Mouse (Mus musculus): ENCODE measurements around the gene Camta1.

DNA sequence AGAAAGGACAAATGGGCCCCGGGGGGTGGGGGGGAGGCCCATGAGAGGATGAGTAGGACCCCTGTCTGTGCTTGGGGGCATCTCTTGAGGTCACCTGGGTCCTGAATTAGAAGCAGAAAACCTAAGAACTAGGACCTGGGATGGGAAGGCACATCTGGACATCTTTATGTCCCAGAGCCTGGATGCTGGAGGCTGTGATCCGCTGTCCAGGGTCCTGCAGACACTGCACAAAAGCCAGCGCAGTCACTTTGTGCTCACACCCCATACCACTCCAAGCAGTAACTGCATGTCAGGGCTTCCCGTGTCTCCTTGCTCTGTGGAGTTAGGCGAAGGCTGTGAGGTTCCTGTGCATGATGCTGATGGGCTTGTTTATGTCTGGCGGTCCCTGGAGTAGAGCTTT is 699.8 kb downstream of the Camta1 start:
- no peak for TF ChIP-seq POLR2A (IDR thresholded peaks at IDR 0.05; ENCODE audit: borderline replicate concordance, low read depth, low read length)
- TF ChIP-seq CTCF (IDR thresholded peaks at IDR 0.05; ENCODE audit: low read depth, low read length): no peak

Measured in bone marrow macrophage, adult 2 months (primary cell).